Mouse (Mus musculus): ENCODE measurements around the gene Hemk1. TPM values are rescaled to one million over a fixed set of nuclear protein-coding genes. Genes with fewer than 3 reads are reported as not detected.

The Hemk1 gene
- 19.2 and 19.7 TPM in 2 replicates for polyA plus RNA-seq (2015; fragmentation: Nextera tagmentation; extraction: Ambion mirVana)

DNA sequence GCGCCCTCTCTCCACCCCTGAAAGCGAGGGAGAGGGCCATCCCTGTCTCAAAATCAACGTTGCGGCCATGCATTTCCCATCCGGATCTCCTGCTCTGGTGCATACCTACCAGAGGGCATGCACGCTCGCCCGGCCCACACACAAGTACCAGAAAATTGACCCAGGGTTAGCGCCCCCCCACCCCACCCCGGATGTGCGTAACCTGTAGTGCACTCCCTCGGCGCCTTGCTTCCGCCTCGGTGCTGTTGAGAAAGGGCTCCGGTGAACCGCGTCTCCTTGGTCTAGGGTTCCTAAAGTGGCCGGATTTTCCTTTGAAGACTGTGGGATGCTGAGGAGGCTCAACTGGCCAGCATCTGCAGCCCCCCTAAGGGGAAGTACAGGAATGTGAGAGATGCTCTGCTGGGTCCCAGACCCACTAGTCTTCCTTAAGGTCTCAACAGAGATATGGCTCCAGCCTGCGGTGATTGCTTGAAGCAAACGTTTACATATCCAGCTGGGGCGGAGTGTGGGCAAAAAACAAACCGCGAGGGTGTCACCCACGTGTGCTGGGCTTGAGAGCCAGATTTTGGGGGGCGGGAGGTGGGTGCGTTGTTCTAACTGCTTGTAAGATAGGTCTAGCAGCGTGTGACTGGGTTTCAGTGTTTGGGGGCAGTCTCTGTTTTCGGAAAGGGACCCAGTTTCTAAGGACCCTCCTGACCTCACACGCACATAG, at the start of gene Hemk1:
TSS of gene Hemk1 (minus strand) at position 179 of the 712 bp plus-strand sequence.
- Histone ChIP-seq H3K36me3 (ENCODE audit: control insufficient read depth, insufficient read depth, low read length) (no peaks in the 10 kb centered on the region), H3K27me3 (ENCODE audit: control insufficient read depth, insufficient read depth, low read depth, low read length) (no peaks in the 10 kb centered on the region), H3K9me3 (replicated peaks; ENCODE audit: control insufficient read depth, low read length, poor library complexity, severe bottlenecking) (no peaks in the 10 kb centered on the region), H3K9ac (ENCODE audit: low read depth, low read length) (peak within 1 kb of the TSS; percentile 79), H3K27ac (ENCODE audit: low read length) (peak within 1 kb of the TSS; percentile 74), H3K4me3 (ENCODE audit: low read depth, low read length) (peak within 1 kb of the TSS; percentile 67), H3K4me1 (ENCODE audit: control insufficient read depth, insufficient read depth, low read length) (peaks cover 21% of the 10 kb centered on the region), H3K4me2 (ENCODE audit: low read length) (peak within 1 kb of the TSS; percentile 93)
- peak; percentile 74 for ATAC-seq
- 3% methylated on average over 30 of the region's 30 CpGs for WGBS

GRCm38 (mm10) chr9:107387708-107388107, 49.6 kb upstream of the Hemk1 start:
- Histone ChIP-seq H3K27ac (ENCODE audit: low read length) (no peak overlapping the region), H3K4me1 (ENCODE audit: control insufficient read depth, insufficient read depth, low read length) (peaks cover 2% of the 10 kb centered on the region; the same call in 1 of the 2 replicates), H3K36me3 (ENCODE audit: control insufficient read depth, insufficient read depth, low read length) (no peaks in the 10 kb centered on the region), H3K4me2 (ENCODE audit: low read length) (no peak overlapping the region), H3K9me3 (replicated peaks; ENCODE audit: control insufficient read depth, low read length, poor library complexity, severe bottlenecking) (no peaks in the 10 kb centered on the region), H3K9ac (ENCODE audit: low read depth, low read length) (no peak overlapping the region), H3K27me3 (ENCODE audit: control insufficient read depth, insufficient read depth, low read depth, low read length) (peaks cover 2% of the 10 kb centered on the region), H3K4me3 (ENCODE audit: low read depth, low read length) (no peak overlapping the region)
- no peak for ATAC-seq
- WGBS: 93% methylated on average over 3 of the region's 3 CpGs

DNA sequence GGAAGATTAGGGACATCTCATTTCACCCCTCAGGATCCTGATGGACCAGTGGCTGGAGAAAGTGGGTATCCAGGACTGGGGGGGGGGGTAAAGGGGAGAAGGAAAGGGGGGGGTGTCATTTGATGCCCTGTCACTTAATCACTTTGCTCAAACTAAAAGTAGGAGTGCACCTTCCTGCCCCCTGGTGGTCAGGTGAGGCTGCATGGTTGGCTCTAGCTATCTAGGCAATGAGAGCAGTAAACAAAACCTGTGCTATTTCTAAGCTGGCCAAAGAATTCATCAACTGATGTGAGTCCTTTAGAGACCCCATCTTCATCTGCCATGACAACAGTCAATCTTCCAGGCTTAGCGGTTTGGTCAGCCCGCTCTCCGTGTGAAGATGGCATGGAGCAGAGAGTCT, 48.6 kb upstream of the Hemk1 start:
- no peaks in the 10 kb centered on the region for H3K36me3 ChIP-seq (ENCODE audit: control insufficient read depth, insufficient read depth, low read length)
- no peak overlapping the region for H3K4me3 ChIP-seq (ENCODE audit: low read depth, low read length)
- peaks cover 5% of the 10 kb centered on the region; the same call in 1 of the 2 replicates for H3K4me1 ChIP-seq (ENCODE audit: control insufficient read depth, insufficient read depth, low read length)
- no peaks in the 10 kb centered on the region for H3K9me3 ChIP-seq (replicated peaks; ENCODE audit: control insufficient read depth, low read length, poor library complexity, severe bottlenecking)
- ATAC-seq: no peak
- H3K27ac ChIP-seq (ENCODE audit: low read length): no peak overlapping the region
- peaks cover 4% of the 10 kb centered on the region for H3K27me3 ChIP-seq (ENCODE audit: control insufficient read depth, insufficient read depth, low read depth, low read length)
- no peak overlapping the region for H3K9ac ChIP-seq (ENCODE audit: low read depth, low read length)
- H3K4me2 ChIP-seq (ENCODE audit: low read length): no peak overlapping the region
- WGBS: 57% methylated on average over 3 of the region's 3 CpGs

- no peaks in the 10 kb centered on the region for H3K36me3 ChIP-seq (ENCODE audit: control insufficient read depth, insufficient read depth, low read length)
- H3K4me2 ChIP-seq (ENCODE audit: low read length): no peak overlapping the region
- ATAC-seq: no peak
- H3K9me3 ChIP-seq (replicated peaks; ENCODE audit: control insufficient read depth, low read length, poor library complexity, severe bottlenecking): no peaks in the 10 kb centered on the region
- peaks cover 4% of the 10 kb centered on the region; the same call in 1 of the 2 replicates for H3K4me1 ChIP-seq (ENCODE audit: control insufficient read depth, insufficient read depth, low read length)
- H3K27ac ChIP-seq (ENCODE audit: low read length): no peak overlapping the region
- H3K27me3 ChIP-seq (ENCODE audit: control insufficient read depth, insufficient read depth, low read depth, low read length): peaks cover 6% of the 10 kb centered on the region
- 25% methylated on average over 3 of the region's 3 CpGs for WGBS
- H3K4me3 ChIP-seq (ENCODE audit: low read depth, low read length): no peak overlapping the region
- no peak overlapping the region for H3K9ac ChIP-seq (ENCODE audit: low read depth, low read length)
Measured at GRCm38 (mm10) chr9:107384396-107384795, 46.2 kb upstream of the Hemk1 start.

DNA sequence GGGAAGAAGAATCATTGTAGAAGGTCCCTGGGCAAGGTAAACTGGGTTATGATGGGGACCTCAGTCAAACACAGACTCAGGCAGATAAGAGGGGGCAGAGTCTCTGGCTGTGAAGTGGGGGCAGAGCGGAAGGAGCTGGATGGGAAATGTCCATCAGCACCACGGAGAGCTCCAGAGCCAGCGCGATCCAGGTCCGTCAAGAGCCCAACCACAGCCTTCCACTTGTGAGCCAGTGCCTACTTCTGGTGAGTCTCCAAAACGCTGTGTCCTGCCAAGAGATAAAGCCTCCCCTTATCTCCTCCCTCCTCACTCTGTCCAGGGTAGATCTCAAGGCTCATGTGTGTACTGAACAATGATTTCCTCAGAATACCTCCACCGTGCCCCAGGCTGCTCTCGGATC, 43.6 kb upstream of the Hemk1 start:
- Histone ChIP-seq H3K4me1 (ENCODE audit: control insufficient read depth, insufficient read depth, low read length) (peaks cover 13% of the 10 kb centered on the region), H3K27me3 (ENCODE audit: control insufficient read depth, insufficient read depth, low read depth, low read length) (peaks cover 6% of the 10 kb centered on the region; the same call in 1 of the 2 replicates), H3K9me3 (replicated peaks; ENCODE audit: control insufficient read depth, low read length, poor library complexity, severe bottlenecking) (no peaks in the 10 kb centered on the region), H3K4me2 (ENCODE audit: low read length) (no peak overlapping the region), H3K4me3 (ENCODE audit: low read depth, low read length) (no peak overlapping the region), H3K27ac (ENCODE audit: low read length) (no peak overlapping the region), H3K36me3 (ENCODE audit: control insufficient read depth, insufficient read depth, low read length) (no peaks in the 10 kb centered on the region), H3K9ac (ENCODE audit: low read depth, low read length) (no peak overlapping the region)
- no peak for ATAC-seq
- 14% methylated on average over 8 of the region's 8 CpGs for WGBS

DNA sequence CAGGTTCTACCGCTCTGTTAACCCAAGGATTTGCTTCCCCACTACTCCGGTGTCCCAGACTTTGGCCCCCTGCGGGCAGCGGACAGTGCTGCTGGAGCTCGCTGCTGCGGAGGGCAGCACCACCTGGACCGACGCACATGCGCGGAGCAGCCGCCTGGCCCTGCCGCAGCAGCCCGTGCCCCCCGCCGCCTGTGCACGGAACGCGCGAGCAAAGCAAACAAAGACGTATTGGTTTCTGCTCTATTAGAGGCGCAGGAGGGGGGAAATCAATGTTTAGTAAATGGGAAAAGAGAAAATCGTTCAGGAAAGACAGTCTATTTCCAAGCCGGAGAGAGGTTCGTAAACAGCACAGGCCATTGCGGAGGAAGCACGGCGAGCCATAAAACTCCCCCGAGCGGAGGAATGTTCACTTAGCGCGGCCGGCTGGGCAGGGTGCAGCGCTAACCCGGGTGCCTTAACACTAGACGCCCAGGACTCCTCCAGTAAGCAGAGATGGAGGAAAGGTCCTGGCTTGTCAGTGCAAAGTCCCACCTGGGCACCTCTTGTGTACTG, 39.9 kb upstream of the Hemk1 start:
- WGBS: 0% methylated on average over 35 of the region's 35 CpGs
- peak; percentile 75; the same call in 1 of the 2 replicates for ATAC-seq
- Histone ChIP-seq H3K9ac (ENCODE audit: low read depth, low read length) (peak overlapping the region; percentile 65), H3K4me2 (ENCODE audit: low read length) (peak overlapping the region; percentile 71), H3K27ac (ENCODE audit: low read length) (peak overlapping the region; percentile 79), H3K4me3 (ENCODE audit: low read depth, low read length) (peak overlapping the region; percentile 40), H3K36me3 (ENCODE audit: control insufficient read depth, insufficient read depth, low read length) (no peaks in the 10 kb centered on the region), H3K27me3 (ENCODE audit: control insufficient read depth, insufficient read depth, low read depth, low read length) (peaks cover 3% of the 10 kb centered on the region; the same call in 1 of the 2 replicates), H3K4me1 (ENCODE audit: control insufficient read depth, insufficient read depth, low read length) (peaks cover 13% of the 10 kb centered on the region), H3K9me3 (replicated peaks; ENCODE audit: control insufficient read depth, low read length, poor library complexity, severe bottlenecking) (no peaks in the 10 kb centered on the region)

DNA sequence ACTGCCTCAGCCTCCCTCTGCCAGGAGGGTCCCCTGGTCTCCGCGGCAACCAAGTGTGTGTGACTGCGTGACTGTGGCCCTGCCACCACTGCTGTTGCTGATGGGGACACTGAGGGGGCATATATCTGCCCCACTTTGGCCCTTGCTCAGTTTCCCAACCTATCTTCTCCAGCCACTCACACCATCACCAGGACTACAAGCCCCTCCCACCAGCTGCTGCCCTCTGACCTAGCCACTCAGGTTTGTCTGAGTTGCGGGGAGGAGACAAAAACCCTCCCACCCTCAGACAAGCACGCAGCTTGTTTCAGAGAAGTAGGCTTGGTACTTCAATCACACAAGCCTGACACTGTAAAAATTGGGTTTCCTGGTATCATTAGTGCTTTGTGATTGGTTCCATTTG, 37.3 kb upstream of the Hemk1 start:
- Histone ChIP-seq H3K9me3 (replicated peaks; ENCODE audit: control insufficient read depth, low read length, poor library complexity, severe bottlenecking) (no peaks in the 10 kb centered on the region), H3K4me3 (ENCODE audit: low read depth, low read length) (no peak overlapping the region), H3K27me3 (ENCODE audit: control insufficient read depth, insufficient read depth, low read depth, low read length) (no peaks in the 10 kb centered on the region; the same call in 1 of the 2 replicates), H3K4me2 (ENCODE audit: low read length) (no peak overlapping the region), H3K4me1 (ENCODE audit: control insufficient read depth, insufficient read depth, low read length) (peaks cover 9% of the 10 kb centered on the region), H3K27ac (ENCODE audit: low read length) (no peak overlapping the region), H3K9ac (ENCODE audit: low read depth, low read length) (no peak overlapping the region), H3K36me3 (ENCODE audit: control insufficient read depth, insufficient read depth, low read length) (no peaks in the 10 kb centered on the region)
- ATAC-seq: no peak
- 11% methylated on average over 5 of the region's 5 CpGs for WGBS

DNA sequence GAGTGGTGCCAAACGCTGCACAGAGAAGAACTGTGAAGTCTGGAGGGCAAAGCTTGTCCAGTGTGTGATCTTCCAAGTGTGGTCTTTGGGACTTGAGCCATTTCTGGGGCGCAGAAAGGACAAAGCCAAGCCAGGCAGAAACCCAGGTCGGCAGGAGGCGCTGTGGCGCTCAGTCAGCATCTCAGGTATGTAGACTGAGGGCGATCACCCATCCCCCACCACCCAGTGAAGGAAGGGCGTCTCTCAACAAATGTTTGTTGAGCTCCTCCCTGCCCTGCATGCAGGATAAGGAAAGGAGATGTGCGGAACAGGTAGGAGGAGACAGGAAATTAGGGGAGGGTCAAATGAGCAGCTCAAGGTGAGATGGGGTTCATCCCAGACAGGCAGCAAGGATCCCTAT, 36.5 kb upstream of the Hemk1 start:
- no peak for ATAC-seq
- Histone ChIP-seq H3K27ac (ENCODE audit: low read length) (no peak overlapping the region), H3K9ac (ENCODE audit: low read depth, low read length) (no peak overlapping the region), H3K9me3 (replicated peaks; ENCODE audit: control insufficient read depth, low read length, poor library complexity, severe bottlenecking) (no peaks in the 10 kb centered on the region), H3K27me3 (ENCODE audit: control insufficient read depth, insufficient read depth, low read depth, low read length) (no peaks in the 10 kb centered on the region; the same call in 1 of the 2 replicates), H3K36me3 (ENCODE audit: control insufficient read depth, insufficient read depth, low read length) (no peaks in the 10 kb centered on the region), H3K4me3 (ENCODE audit: low read depth, low read length) (no peak overlapping the region), H3K4me1 (ENCODE audit: control insufficient read depth, insufficient read depth, low read length) (peaks cover 13% of the 10 kb centered on the region), H3K4me2 (ENCODE audit: low read length) (no peak overlapping the region)
- WGBS: 6% methylated on average over 8 of the region's 8 CpGs

- peaks cover 5% of the 10 kb centered on the region for H3K4me1 ChIP-seq (ENCODE audit: control insufficient read depth, insufficient read depth, low read length)
- no peak for ATAC-seq
- no peaks in the 10 kb centered on the region for H3K36me3 ChIP-seq (ENCODE audit: control insufficient read depth, insufficient read depth, low read length)
- no peaks in the 10 kb centered on the region for H3K9me3 ChIP-seq (replicated peaks; ENCODE audit: control insufficient read depth, low read length, poor library complexity, severe bottlenecking)
- no peak overlapping the region for H3K27ac ChIP-seq (ENCODE audit: low read length)
- 56% methylated on average over 4 of the region's 4 CpGs for whole genome bisulfite sequencing
- H3K4me2 ChIP-seq (ENCODE audit: low read length): no peak overlapping the region
- no peak overlapping the region for H3K9ac ChIP-seq (ENCODE audit: low read depth, low read length)
- H3K4me3 ChIP-seq (ENCODE audit: low read depth, low read length): no peak overlapping the region
- no peaks in the 10 kb centered on the region; the same call in 1 of the 2 replicates for H3K27me3 ChIP-seq (ENCODE audit: control insufficient read depth, insufficient read depth, low read depth, low read length)
Measured at GRCm38 (mm10) chr9:107372441-107372840, 34.3 kb upstream of the Hemk1 start.

All from midbrain, embryonic 16.5 days (tissue).